Mouse (Mus musculus) myocyte (in vitro differentiated cells): ENCODE results near the gene Tff3.

Source experiments
- CEBPB ChIP-seq: IDR thresholded peaks from 2 replicates; pipeline ENCODE4 v1.6.1; 2011; ENCODE audit warnings: mild to moderate bottlenecking, moderate library complexity; ENCODE audit not compliant: poor library complexity, insufficient read depth, severe bottlenecking
- E2F4 ChIP-seq: IDR thresholded peaks from one replicate; pipeline ENCODE4 v1.6.1; 2011; ENCODE audit warnings: mild to moderate bottlenecking, control low read depth, moderate library complexity; ENCODE audit not compliant: insufficient read depth
- MAX ChIP-seq: IDR thresholded peaks from one replicate; pipeline ENCODE4 v1.6.1; 2011; ENCODE audit warnings: low read depth, mild to moderate bottlenecking, control low read depth
- MYOD1 ChIP-seq, 3 experiments: IDR thresholded peaks; one replicate each; pipeline ENCODE4 v1.6.1; 2011; ENCODE audit warnings: control low read depth in 2 of 3, low read depth in 2 of 3, mild to moderate bottlenecking in 2 of 3, moderate library complexity in 1 of 3; ENCODE audit not compliant: insufficient read length in 2 of 3, control insufficient read depth in 1 of 3
- MYOG ChIP-seq, 3 experiments: IDR thresholded peaks; one replicate each; pipeline ENCODE4 v1.6.1; 2011; ENCODE audit warnings: control low read depth in 2 of 3, low read depth in 2 of 3, mild to moderate bottlenecking in 2 of 3; ENCODE audit not compliant: insufficient read length in 2 of 3, control insufficient read depth in 1 of 3, insufficient read depth in 1 of 3
- POLR2A ChIP-seq: IDR thresholded peaks from one replicate; pipeline ENCODE4 v1.6.1; 2011; ENCODE audit warnings: low read depth, mild to moderate bottlenecking, control low read depth, moderate library complexity; ENCODE audit not compliant: insufficient read length
- POLR2AphosphoS2 ChIP-seq: IDR thresholded peaks from one replicate; pipeline ENCODE4 v1.6.1; 2011; ENCODE audit warnings: low read depth, control low read depth; ENCODE audit not compliant: insufficient read length
- REST ChIP-seq: IDR thresholded peaks from one replicate; pipeline ENCODE4 v1.6.1; 2011; ENCODE audit warnings: mild to moderate bottlenecking, control low read depth, moderate library complexity; ENCODE audit not compliant: insufficient read depth, insufficient read length
- SRF ChIP-seq: IDR thresholded peaks from one replicate; pipeline ENCODE4 v1.6.1; 2011; ENCODE audit warnings: low read depth; ENCODE audit not compliant: control insufficient read depth, insufficient read length
- TCF12 ChIP-seq: IDR thresholded peaks from one replicate; pipeline ENCODE4 v1.6.1; 2011; ENCODE audit warnings: mild to moderate bottlenecking, control low read depth; ENCODE audit not compliant: poor library complexity, insufficient read depth, severe bottlenecking
- TCF3 ChIP-seq: IDR thresholded peaks from one replicate; pipeline ENCODE4 v1.6.1; 2011; ENCODE audit warnings: low read depth, control low read depth; ENCODE audit not compliant: insufficient read length
- USF1 ChIP-seq: IDR thresholded peaks from one replicate; pipeline ENCODE4 v1.6.1; 2011; ENCODE audit warnings: low read depth, mild to moderate bottlenecking, control low read depth, moderate library complexity

- TF ChIP-seq POLR2A (no peak), MYOD1 (IDR thresholded peaks at IDR 0.05; ENCODE audit: control insufficient read depth in 1 of 3, insufficient read length in 2 of 3, low read depth in 2 of 3) (no peak), E2F4 (no peak), USF1 (no peak), TCF3 (no peak), MYOG (IDR thresholded peaks at IDR 0.05; ENCODE audit: control insufficient read depth in 1 of 3, insufficient read depth in 1 of 3, insufficient read length in 2 of 3, low read depth in 2 of 3) (no peak), TCF12 (no peak), POLR2AphosphoS2 (no peak), CEBPB (no peak), REST (no peak), MAX (no peak), SRF (no peak)
These were observed 633 bp downstream of the Tff3 start for GRCm38 (mm10) chr17:31128708-31129318.
